Mouse (Mus musculus): ENCODE results near the gene Trim50.
"Not testable (repeated sequence)": the region's sequence is repeated elsewhere in the genome, so short reads cannot be mapped to it uniquely, and the experiment has no call there.

Gene Trim50

GRCm38 (mm10) chr5:135352995-135353394, at the start of gene Trim50:
Gene Trim50, plus strand, starts transcription at chr5:135353295.
- DNase-seq (ENCODE audit: low spot score), result no peak

GRCm38 (mm10) chr5:135306321-135306965, 46.7 kb upstream of the Trim50 start:
- DNase-seq (ENCODE audit: low spot score), result peak; percentile 1

- peak; percentile 21 for DNase-seq (ENCODE audit: low spot score)
These were observed 36.9 kb upstream of the Trim50 start for GRCm38 (mm10) chr5:135316177-135316576.

GRCm38 (mm10) chr5:135319856-135320255, 33.2 kb upstream of the Trim50 start:
- DNase-seq (ENCODE audit: low spot score), result peak; percentile 36

- no peak for DNase-seq (ENCODE audit: low spot score)
These were observed 30.9 kb upstream of the Trim50 start for GRCm38 (mm10) chr5:135322197-135322596.

GRCm38 (mm10) chr5:135326121-135326659, 26.9 kb upstream of the Trim50 start:
- peak; percentile 19 for DNase-seq (ENCODE audit: low spot score)

GRCm38 (mm10) chr5:135329471-135329870, 23.6 kb upstream of the Trim50 start:
- DNase-seq (ENCODE audit: low spot score), result peak; percentile 22

GRCm38 (mm10) chr5:135330201-135330600, 22.9 kb upstream of the Trim50 start:
- peak; percentile 21 for DNase-seq (ENCODE audit: low spot score)

GRCm38 (mm10) chr5:135331161-135331560, 21.9 kb upstream of the Trim50 start:
- peak; percentile 33 for DNase-seq (ENCODE audit: low spot score)

GRCm38 (mm10) chr5:135337575-135337974, 15.5 kb upstream of the Trim50 start:
- DNase-seq (ENCODE audit: low spot score), result no peak

- DNase-seq (ENCODE audit: low spot score), result no peak
These were observed 7.1 kb upstream of the Trim50 start for GRCm38 (mm10) chr5:135345989-135346388.

- DNase-seq (ENCODE audit: low spot score), result no peak
These were observed 6.7 kb upstream of the Trim50 start for GRCm38 (mm10) chr5:135346430-135346829.

- DNase-seq (ENCODE audit: low spot score), result no peak
These were observed 5.5 kb upstream of the Trim50 start for GRCm38 (mm10) chr5:135347511-135348011.

GRCm38 (mm10) chr5:135349862-135350261, 3.2 kb upstream of the Trim50 start, which contains the start of gene Fkbp6:
Gene Fkbp6, minus strand, starts transcription at chr5:135350044.
- DNase-seq (ENCODE audit: low spot score), result peak; percentile 70

GRCm38 (mm10) chr5:135351606-135352005, 1.5 kb upstream of the Trim50 start:
- DNase-seq (ENCODE audit: low spot score), result peak; percentile 72

GRCm38 (mm10) chr5:135353564-135353963, 469 bp downstream of the Trim50 start:
- peak; percentile 77 for DNase-seq (ENCODE audit: low spot score)

- no peak for DNase-seq (ENCODE audit: low spot score)
These were observed 3.0 kb downstream of the Trim50 start for GRCm38 (mm10) chr5:135356090-135356489.

GRCm38 (mm10) chr5:135357556-135357955, 4.5 kb downstream of the Trim50 start:
- DNase-seq (ENCODE audit: low spot score), result peak; percentile 78

- no peak for DNase-seq (ENCODE audit: low spot score)
These were observed 6.7 kb downstream of the Trim50 start for GRCm38 (mm10) chr5:135359772-135360171.

GRCm38 (mm10) chr5:135362572-135362971, 9.5 kb downstream of the Trim50 start:
- DNase-seq (ENCODE audit: low spot score), result no peak

- DNase-seq (ENCODE audit: low spot score), result peak; percentile 72
These were observed 10.4 kb downstream of the Trim50 start for GRCm38 (mm10) chr5:135363540-135363939.

- no peak for DNase-seq (ENCODE audit: low spot score)
These were observed 14.7 kb downstream of the Trim50 start for GRCm38 (mm10) chr5:135367841-135368240.

GRCm38 (mm10) chr5:135368312-135368711, 15.2 kb downstream of the Trim50 start:
- no peak for DNase-seq (ENCODE audit: low spot score)

- DNase-seq (ENCODE audit: low spot score), result not testable (repeated sequence)
These were observed 16.1 kb downstream of the Trim50 start for GRCm38 (mm10) chr5:135369196-135369595.
